Mouse (Mus musculus): ENCODE data around the gene Acadm. TPM values are rescaled to one million over a fixed set of nuclear protein-coding genes. Genes with fewer than 3 reads are reported as not detected.

Gene Acadm
- polyA plus RNA-seq, 2 experiments: 65.3 to 78.2 TPM

DNA sequence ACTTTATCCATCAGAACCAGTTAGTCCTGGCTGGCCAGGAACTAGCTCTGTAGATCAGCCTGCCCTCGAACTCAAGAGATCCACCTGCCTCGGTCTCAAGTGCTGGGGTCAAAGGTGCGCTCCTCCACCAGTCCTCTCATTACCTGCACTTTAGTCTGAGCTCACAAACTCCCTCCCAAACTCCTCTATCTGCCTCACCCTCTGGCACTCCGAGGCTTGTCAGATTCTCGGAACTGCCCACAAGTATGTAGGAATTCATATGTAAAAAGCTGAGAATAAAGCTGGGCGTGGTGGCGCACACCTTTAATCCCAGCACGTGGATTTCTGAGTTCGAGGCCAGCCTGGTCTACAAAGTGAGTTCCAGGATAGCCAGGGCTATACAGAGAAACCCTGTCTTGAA lies 3.9 kb downstream of the Acadm start:
- DNase-seq (ENCODE audit: low spot score): no peak
- Histone ChIP-seq H3K27me3 (ENCODE audit: control insufficient read depth, insufficient read depth, low read length) (no peaks in the 10 kb centered on the region), H3K4me3 (replicated peaks; ENCODE audit: low read length) (no peak overlapping the region), H3K9ac (ENCODE audit: low read depth, low read length, severe bottlenecking) (no peak overlapping the region), H3K36me3 (ENCODE audit: control insufficient read depth, insufficient read depth, low read length) (peaks cover 32% of the 10 kb centered on the region), H3K4me2 (replicated peaks; ENCODE audit: low read depth, low read length, severe bottlenecking) (no peak overlapping the region), H3K27ac (replicated peaks; ENCODE audit: low read depth, low read length) (no peak overlapping the region), H3K9me3 (ENCODE audit: control insufficient read depth, low read length) (no peaks in the 10 kb centered on the region), H3K4me1 (ENCODE audit: control insufficient read depth, insufficient read depth, low read length) (peaks cover 10% of the 10 kb centered on the region)
- WGBS: 93% methylated on average over 9 of the region's 9 CpGs
- TF ChIP-seq POLR2A (IDR thresholded peaks at IDR 0.05; ENCODE audit: borderline replicate concordance, extremely low read depth, insufficient read depth, insufficient read length): no peak
- ATAC-seq (ENCODE audit: low FRiP score, low read depth): no peak

DNA sequence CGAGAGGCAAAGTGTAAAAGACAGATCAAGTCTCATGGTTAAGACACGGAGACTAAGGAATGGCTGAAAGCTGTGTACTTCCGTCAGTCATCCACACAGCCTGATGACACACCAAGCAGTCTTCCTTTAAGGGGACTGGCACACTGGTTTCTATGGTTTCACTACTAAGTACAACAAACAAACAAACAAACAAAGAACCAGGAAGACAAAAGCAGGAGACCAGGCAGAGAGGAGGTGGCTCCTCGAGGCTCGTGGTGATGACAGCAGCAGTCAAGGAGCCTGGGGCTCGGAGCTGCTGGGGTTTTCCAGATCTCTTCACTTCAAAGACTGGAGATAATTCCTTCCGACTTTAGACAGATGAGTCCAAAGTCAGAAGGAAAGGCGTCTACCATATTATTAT lies 4.4 kb downstream of the Acadm start:
- peaks cover 10% of the 10 kb centered on the region for H3K4me1 ChIP-seq (ENCODE audit: control insufficient read depth, insufficient read depth, low read length)
- no peak overlapping the region for H3K4me3 ChIP-seq (replicated peaks; ENCODE audit: low read length)
- TF ChIP-seq POLR2A (IDR thresholded peaks at IDR 0.05; ENCODE audit: borderline replicate concordance, extremely low read depth, insufficient read depth, insufficient read length): no peak
- 90% methylated on average over 8 of the region's 8 CpGs for WGBS
- H3K27me3 ChIP-seq (ENCODE audit: control insufficient read depth, insufficient read depth, low read length): no peaks in the 10 kb centered on the region
- H3K27ac ChIP-seq (replicated peaks; ENCODE audit: low read depth, low read length): no peak overlapping the region
- no peaks in the 10 kb centered on the region for H3K9me3 ChIP-seq (ENCODE audit: control insufficient read depth, low read length)
- DNase-seq (ENCODE audit: low spot score) (no peak), ATAC-seq (ENCODE audit: low FRiP score, low read depth) (no peak)
- H3K9ac ChIP-seq (ENCODE audit: low read depth, low read length, severe bottlenecking): no peak overlapping the region
- H3K4me2 ChIP-seq (replicated peaks; ENCODE audit: low read depth, low read length, severe bottlenecking): no peak overlapping the region
- peaks cover 36% of the 10 kb centered on the region for H3K36me3 ChIP-seq (ENCODE audit: control insufficient read depth, insufficient read depth, low read length)

DNA sequence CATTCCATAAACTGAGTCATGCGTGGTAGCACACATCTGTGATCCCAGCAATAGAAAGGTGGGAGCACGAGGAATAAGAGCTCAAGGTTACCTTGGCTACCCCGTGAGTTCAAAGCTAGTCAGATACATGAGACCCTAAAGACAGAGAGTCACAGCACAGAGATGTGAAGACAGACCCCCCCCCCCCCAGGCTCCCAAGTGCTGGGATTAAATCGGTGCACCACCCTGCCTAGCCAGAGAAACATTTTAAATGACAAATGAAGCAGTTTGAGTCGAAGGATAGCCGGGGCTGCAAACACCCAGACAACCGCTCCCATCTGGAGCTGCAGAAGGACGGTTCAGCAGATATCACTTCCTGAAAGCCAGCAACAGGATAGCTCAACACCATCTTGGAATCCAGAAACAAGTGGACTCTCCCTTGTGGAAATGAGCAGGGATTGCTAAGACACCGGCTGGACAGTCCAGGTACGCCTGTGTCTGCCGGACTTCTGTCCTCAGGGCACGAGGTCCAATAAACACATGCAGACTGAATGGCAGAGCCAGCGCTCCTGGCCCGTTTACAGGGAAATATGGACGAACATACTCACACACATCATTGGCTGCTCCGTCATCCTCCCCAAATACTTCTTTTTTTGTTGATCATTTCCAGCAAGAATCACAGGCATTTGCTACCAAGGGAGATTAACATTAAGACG lies 7.2 kb downstream of the Acadm start:
- Histone ChIP-seq H3K4me2 (replicated peaks; ENCODE audit: low read depth, low read length, severe bottlenecking) (no peak overlapping the region), H3K4me3 (replicated peaks; ENCODE audit: low read length) (no peak overlapping the region), H3K4me1 (ENCODE audit: control insufficient read depth, insufficient read depth, low read length) (no peaks in the 10 kb centered on the region), H3K27me3 (ENCODE audit: control insufficient read depth, insufficient read depth, low read length) (no peaks in the 10 kb centered on the region), H3K27ac (replicated peaks; ENCODE audit: low read depth, low read length) (no peak overlapping the region), H3K9me3 (ENCODE audit: control insufficient read depth, low read length) (no peaks in the 10 kb centered on the region), H3K36me3 (ENCODE audit: control insufficient read depth, insufficient read depth, low read length) (peaks cover 60% of the 10 kb centered on the region), H3K9ac (ENCODE audit: low read depth, low read length, severe bottlenecking) (no peak overlapping the region)
- no peak for TF ChIP-seq POLR2A (IDR thresholded peaks at IDR 0.05; ENCODE audit: borderline replicate concordance, extremely low read depth, insufficient read depth, insufficient read length)
- 93% methylated on average over 17 of the region's 17 CpGs for WGBS
- ATAC-seq (ENCODE audit: low FRiP score, low read depth): no peak
- DNase-seq (ENCODE audit: low spot score): no peak

DNA sequence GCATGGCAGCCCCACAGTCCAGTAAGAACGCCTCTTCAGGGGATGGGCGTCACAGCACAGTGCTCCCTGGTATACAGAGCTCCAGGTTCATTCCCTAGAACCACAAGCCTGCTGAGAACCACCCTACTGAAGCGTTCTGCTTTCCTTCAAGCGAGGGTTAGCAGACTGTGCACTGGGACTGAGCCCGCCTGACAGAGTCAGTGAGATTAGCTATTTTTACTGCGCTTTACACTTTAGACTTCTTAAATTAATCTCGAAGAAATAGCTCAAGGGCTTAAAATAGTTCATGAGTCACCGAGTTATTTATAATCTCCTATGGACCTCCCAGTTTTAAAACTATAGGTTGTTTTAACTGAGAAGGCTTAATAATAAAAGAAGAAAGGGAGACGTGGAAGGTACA lies 8.6 kb downstream of the Acadm start:
- Histone ChIP-seq H3K9ac (ENCODE audit: low read depth, low read length, severe bottlenecking) (no peak overlapping the region), H3K36me3 (ENCODE audit: control insufficient read depth, insufficient read depth, low read length) (peaks cover 64% of the 10 kb centered on the region), H3K4me3 (replicated peaks; ENCODE audit: low read length) (no peak overlapping the region), H3K27ac (replicated peaks; ENCODE audit: low read depth, low read length) (no peak overlapping the region), H3K27me3 (ENCODE audit: control insufficient read depth, insufficient read depth, low read length) (no peaks in the 10 kb centered on the region), H3K9me3 (ENCODE audit: control insufficient read depth, low read length) (no peaks in the 10 kb centered on the region), H3K4me2 (replicated peaks; ENCODE audit: low read depth, low read length, severe bottlenecking) (no peak overlapping the region), H3K4me1 (ENCODE audit: control insufficient read depth, insufficient read depth, low read length) (no peaks in the 10 kb centered on the region)
- 87% methylated on average over 9 of the region's 9 CpGs for WGBS
- DNase-seq (ENCODE audit: low spot score): no peak
- no peak for TF ChIP-seq POLR2A (IDR thresholded peaks at IDR 0.05; ENCODE audit: borderline replicate concordance, extremely low read depth, insufficient read depth, insufficient read length)
- no peak for ATAC-seq (ENCODE audit: low FRiP score, low read depth)

DNA sequence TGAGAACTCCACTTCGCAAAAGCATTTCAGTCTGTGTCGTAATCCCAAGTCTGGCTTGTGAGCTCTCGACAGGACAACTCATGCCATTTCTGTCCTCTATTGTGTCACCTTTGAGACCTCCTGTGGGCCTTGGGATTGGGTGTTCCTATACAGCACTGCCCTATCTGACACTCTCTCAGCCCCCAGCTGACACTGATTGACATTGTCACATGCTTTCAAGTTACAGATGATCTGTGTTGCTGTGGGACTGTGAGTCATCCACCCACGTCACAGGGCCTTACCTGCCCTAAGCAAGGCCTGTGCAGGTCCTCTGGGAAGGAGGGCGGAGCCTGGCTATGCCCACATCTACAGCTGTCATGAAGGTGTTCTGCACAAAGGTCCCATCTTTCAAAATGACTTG lies 12.0 kb downstream of the Acadm start:
- Histone ChIP-seq H3K4me2 (replicated peaks; ENCODE audit: low read depth, low read length, severe bottlenecking) (no peak overlapping the region), H3K4me3 (replicated peaks; ENCODE audit: low read length) (no peak overlapping the region), H3K27me3 (ENCODE audit: control insufficient read depth, insufficient read depth, low read length) (no peaks in the 10 kb centered on the region), H3K36me3 (ENCODE audit: control insufficient read depth, insufficient read depth, low read length) (peaks cover 73% of the 10 kb centered on the region), H3K9ac (ENCODE audit: low read depth, low read length, severe bottlenecking) (no peak overlapping the region), H3K4me1 (ENCODE audit: control insufficient read depth, insufficient read depth, low read length) (no peaks in the 10 kb centered on the region), H3K27ac (replicated peaks; ENCODE audit: low read depth, low read length) (no peak overlapping the region), H3K9me3 (ENCODE audit: control insufficient read depth, low read length) (no peaks in the 10 kb centered on the region)
- no peak for DNase-seq (ENCODE audit: low spot score)
- 94% methylated on average over 5 of the region's 5 CpGs for WGBS
- ATAC-seq (ENCODE audit: low FRiP score, low read depth): no peak
- no peak for TF ChIP-seq POLR2A (IDR thresholded peaks at IDR 0.05; ENCODE audit: borderline replicate concordance, extremely low read depth, insufficient read depth, insufficient read length)
